Mouse (Mus musculus): ENCODE data around the gene Orm2.

Gene Orm2

DNA sequence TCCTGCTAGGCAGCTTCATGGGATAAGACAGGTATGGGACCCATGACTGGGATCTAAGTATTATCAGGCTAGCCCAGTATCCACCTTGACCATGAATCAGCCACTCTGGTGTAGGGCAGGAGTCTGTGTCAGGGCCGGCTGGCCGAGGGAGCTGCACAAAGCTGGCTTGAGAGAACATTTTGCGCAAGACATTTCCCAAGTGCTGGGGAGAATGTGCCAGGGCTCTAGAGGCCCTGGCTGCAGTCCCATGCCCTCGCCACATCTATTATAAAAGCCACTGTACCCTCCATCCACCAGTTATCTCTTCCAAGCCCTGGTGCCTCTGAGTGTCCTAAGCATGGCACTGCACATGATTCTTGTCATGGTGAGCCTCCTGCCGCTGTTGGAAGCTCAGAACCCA lies at the start of gene Orm2:
Gene Orm2 (plus strand): TSS at position 300 of the 400 bp plus-strand sequence.
- in situ Hi-C loops (cut with MboI, MseI), result no loop called here

DNA sequence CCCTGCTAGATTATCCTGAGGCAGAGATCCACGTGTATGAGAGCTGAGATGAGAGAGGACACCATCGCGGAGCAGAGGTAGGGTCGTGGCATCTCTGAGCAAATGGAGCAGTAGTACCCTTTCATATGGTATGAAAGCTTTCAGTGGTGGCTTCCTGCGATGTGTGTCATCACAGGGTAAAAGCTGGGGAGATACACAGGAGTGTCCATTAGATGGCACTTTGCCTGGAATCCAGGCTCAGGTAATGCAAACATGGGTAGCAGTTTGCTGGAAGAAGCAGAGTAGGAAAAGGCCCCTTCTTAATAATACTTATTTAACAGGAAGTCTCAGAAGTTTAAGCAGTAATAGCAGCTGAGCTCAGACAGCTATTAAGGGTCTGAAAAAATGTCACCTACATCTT lies 48.2 kb upstream of the Orm2 start:
- in situ Hi-C loops (cut with MboI, MseI), result loop anchor here in 1 of 2 experiments (5.0 kb wide), 1 partner anchor 97 kb away; no protein-coding TSS in a partner anchor

DNA sequence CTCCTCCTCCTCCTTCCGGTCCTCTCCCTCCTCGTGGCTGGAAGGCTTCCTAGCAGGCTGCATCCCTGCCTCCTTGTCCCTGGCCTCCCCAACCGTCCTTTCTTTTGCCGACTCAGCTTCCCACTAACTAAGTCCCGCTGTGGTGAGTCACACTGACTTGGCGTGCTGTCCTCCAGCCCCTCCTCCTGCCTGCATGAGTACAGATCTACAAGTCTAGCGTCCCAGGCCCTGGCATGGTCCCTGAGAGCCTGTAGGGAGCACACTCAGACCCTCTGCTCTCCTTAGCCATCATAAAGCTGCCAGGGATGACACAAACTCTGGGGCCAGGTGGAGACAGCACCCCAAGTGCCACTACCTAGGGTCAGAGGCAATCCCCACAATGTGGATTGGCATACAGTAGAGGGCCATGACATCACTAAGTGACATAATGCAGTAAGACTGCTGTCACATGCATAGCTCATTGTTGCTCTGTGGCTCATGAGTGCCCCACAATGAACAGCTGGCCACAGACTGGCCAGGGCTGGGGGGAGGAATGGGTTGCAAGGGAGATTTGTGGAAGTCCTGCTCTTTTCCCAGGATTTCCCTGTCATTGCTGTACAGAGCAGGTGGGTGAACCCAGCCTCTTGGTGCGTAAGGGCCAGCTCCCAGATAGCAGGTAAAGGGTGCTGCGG lies 46.0 kb upstream of the Orm2 start:
- in situ Hi-C loops (cut with MboI, MseI), result loop anchor here in 1 of 2 experiments (5.0 kb wide), 1 partner anchor 149 kb away; no protein-coding TSS in a partner anchor

GRCm38 (mm10) chr4:63319566-63319965 lies 42.7 kb upstream of the Orm2 start:
- in situ Hi-C loops (cut with MboI, MseI), result loop anchor here in 1 of 2 experiments (5.0 kb wide), 1 partner anchor 152 kb away; no protein-coding TSS in a partner anchor

- in situ Hi-C loops (cut with MboI, MseI), result no loop called here
Measured at GRCm38 (mm10) chr4:63323275-63323815, 38.9 kb upstream of the Orm2 start.

DNA sequence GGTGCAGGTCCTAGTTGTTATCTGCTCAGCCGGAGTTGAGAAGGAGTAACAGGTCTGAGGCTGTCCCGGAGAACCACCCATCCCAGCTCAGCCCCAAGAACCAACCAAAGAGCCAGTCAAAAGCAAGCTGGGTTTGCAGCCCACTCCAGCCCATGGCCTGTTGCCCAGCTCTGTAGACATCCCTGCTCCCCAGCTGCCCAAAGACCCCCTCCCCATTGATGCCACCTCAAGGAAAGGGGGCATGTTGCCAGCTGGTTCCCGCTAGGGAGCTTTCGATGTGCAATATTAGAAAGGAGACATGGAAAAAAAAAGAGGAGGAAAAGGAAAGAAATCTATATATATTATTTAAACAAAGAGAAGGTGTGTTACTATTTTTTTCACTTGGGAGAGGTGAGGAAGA lies 28.8 kb upstream of the Orm2 start:
- in situ Hi-C loops (cut with MboI, MseI), result no loop called here

DNA sequence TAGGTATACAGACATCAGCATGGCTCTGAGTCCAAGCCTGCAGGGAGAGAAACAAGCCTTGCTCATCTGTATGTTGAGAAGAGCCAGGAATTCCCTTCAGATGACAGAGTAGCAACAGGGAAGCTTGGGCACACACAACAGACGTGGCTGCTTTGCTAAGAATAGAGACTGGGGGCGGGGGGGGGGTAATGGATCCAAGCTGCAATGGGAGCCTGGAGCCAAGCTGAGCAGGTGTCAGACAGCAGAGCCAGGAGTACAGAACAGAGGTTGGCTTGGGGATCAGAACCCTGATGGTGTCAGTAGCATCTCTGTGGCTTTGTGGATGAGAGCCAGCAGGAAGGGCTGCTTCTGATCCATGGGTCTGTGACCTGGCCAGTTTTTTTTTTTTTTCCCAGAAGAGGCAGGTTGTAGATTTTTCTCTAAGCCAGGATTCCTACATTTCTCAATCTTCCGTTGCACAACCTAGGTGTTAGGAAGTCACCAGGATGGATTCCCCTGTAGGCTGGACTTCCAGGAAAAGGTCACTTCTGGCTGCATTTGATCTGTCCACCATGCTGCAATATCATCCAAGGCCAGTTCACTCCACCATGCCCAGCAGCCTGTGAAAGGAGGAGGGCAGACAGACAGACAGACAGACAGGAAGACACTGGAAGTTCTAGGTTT lies 23.7 kb upstream of the Orm2 start:
- in situ Hi-C loops (cut with MboI, MseI), result no loop called here

- in situ Hi-C loops (cut with MboI, MseI), result no loop called here
Measured at GRCm38 (mm10) chr4:63342491-63342890, 19.8 kb upstream of the Orm2 start.

DNA sequence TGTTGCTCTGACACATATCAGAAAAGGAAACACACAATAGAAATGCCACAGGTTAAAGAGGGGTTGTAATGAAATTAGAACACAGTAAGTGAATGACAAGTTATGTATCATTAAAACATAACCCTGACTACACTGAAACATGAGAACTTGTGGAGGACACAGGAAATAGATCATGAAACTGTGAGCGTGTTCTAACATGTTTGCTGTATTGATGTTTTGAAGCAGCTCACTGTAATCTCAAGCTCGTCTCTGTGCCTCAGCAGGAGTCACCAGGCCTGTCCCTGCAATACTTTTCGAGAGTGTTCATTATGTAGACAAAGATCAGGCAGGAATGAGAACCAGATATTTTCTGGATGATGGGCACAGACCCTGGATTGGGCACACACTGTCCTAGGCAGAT lies 18.6 kb upstream of the Orm2 start:
- in situ Hi-C loops (cut with MboI, MseI), result no loop called here

DNA sequence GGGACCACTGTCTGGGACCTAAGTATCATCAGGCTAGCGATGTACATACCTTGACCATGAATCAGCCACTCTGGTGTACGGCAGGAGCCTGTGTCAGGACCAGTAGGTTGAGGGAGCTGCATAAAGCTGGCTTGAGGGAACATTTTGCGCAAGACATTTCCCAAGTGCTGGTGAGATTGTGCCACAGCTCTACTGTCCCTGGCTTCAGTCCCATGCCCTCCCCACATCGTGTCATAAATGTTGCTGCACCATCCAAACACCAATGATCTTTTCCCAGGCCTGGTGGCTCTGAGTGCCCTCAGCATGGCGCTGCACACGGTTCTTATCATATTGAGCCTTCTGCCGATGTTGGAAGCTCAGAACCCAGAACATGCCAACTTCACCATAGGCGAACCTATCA lies 18.0 kb upstream of the Orm2 start, which contains the start of gene Orm1:
Gene Orm1 (plus strand): TSS at position 266 of the 400 bp plus-strand sequence.
- in situ Hi-C loops (cut with MboI, MseI), result no loop called here

- in situ Hi-C loops (cut with MboI, MseI), result no loop called here
Measured at GRCm38 (mm10) chr4:63345261-63345660, 17.0 kb upstream of the Orm2 start.

GRCm38 (mm10) chr4:63346659-63347058 lies 15.6 kb upstream of the Orm2 start:
- in situ Hi-C loops (cut with MboI, MseI), result no loop called here

DNA sequence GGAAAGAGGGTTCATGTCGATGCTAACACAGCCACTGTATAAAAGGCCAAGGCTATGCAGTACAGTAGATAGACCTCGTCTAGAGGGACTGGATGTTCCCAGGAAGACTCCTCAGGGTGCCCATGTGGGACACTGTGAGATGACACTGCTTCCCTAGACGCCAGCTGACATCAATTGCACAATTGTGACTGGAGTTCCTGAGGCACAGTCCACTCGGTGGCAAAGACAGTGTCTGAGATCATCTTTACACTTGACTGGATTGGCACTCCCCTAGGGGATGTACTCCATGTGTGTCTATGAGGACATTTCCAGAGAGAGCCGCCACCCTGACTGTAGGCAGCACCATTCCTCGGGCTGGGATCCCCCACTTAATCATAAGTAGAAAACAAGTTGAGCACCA lies 13.7 kb upstream of the Orm2 start:
- in situ Hi-C loops (cut with MboI, MseI), result no loop called here

GRCm38 (mm10) chr4:63355877-63356665 lies 6.2 kb upstream of the Orm2 start, which contains the start of gene Orm3:
Orm3 (plus strand) TSS chr4:63356162.
- in situ Hi-C loops (cut with MboI, MseI), result no loop called here

- in situ Hi-C loops (cut with MboI, MseI), result no loop called here
Measured at GRCm38 (mm10) chr4:63356981-63357570, 5.2 kb upstream of the Orm2 start.

GRCm38 (mm10) chr4:63359861-63360260 lies 2.4 kb upstream of the Orm2 start:
- in situ Hi-C loops (cut with MboI, MseI), result no loop called here

DNA sequence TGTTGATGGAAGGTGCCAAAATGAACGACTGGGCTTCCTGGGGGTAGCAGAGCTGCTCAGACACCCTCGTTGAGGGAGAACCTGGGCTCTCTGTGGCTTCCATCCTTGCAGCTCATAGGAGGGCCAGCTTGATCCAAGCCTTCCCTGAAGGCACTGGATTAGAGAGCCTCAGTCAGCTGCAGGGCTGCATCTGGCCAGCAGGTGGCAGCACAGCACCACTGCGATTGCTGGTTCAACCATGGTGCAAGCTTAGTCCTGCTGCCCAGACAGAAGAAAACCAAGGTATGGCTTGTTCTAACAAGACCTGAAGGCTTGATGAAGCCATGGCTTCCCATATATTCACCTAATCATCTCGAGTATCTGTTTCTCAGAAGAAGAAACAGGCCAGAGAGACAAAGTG lies 6.3 kb downstream of the Orm2 start:
- in situ Hi-C loops (cut with MboI, MseI), result no loop called here

DNA sequence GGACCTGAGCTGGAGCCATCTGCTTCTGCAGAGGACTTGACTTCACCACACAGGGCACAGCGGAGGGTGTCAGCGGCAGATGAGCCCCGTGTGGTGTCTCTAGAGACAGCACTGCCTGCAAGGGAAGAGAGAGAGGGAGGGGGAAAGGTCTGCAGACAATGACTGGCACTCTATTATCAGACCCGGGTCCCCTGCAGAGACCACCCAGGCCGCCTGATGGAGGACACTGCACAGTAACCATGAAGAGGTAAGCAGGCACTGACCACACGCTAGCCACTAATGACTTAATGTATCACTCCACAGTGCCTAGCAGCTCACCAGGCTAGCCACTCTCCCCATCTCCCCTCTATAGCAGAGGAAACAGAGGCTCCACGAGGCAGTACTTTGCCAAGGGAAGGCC lies 8.6 kb downstream of the Orm2 start:
- in situ Hi-C loops (cut with MboI, MseI), result loop anchor here (5.0 kb wide), 1 partner anchor 36 kb away; no protein-coding TSS in a partner anchor

- in situ Hi-C loops (cut with MboI, MseI), result loop anchor here (5.0 kb wide), 1 partner anchor 35 kb away; no protein-coding TSS in a partner anchor
Measured at GRCm38 (mm10) chr4:63371890-63372289, 9.6 kb downstream of the Orm2 start.

GRCm38 (mm10) chr4:63373404-63373803 lies 11.2 kb downstream of the Orm2 start:
- in situ Hi-C loops (cut with MboI, MseI), result loop anchor here (5.0 kb wide), 1 partner anchor 34 kb away; no protein-coding TSS in a partner anchor

DNA sequence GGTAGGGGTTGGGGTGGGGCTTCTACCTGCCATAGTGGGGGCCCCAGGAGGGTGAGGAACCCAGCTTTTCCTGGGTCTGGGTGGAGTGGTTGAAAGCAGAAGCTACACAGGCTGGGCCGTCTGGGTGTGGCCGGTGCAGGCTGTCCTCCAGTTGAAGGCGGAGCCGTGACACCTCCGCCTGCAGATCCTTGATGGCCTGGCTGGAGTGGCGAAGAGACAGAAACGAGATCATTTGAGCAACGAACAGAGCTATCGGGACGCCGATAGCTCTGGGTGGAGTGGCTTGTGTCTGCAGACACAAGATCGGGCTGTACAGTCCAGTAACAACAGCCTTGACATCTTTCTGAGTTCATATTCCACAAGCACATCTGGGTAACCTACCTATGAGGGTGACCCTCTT lies 12.1 kb downstream of the Orm2 start:
- in situ Hi-C loops (cut with MboI, MseI), result loop anchor here (5.0 kb wide), 1 partner anchor 33 kb away; no protein-coding TSS in a partner anchor

Measured in T-helper 17 cell (primary cell).